Mouse (Mus musculus): ENCODE measurements around the gene Dhdh.

GRCm38 (mm10) chr7:45481374-45481927 lies 7.2 kb downstream of the Dhdh start, which contains the start of gene Tulp2:
- no peak for TF ChIP-seq CTCF (IDR thresholded peaks at IDR 0.05)
- TF ChIP-seq POLR2A (IDR thresholded peaks at IDR 0.05; ENCODE audit: insufficient read depth, low read depth, low read length): no peak
- TF ChIP-seq EP300 (IDR thresholded peaks at IDR 0.05; ENCODE audit: insufficient read depth, low read depth, low read length): no peak
